Mouse (Mus musculus): ENCODE measurements around the gene Vwce. TPM values are rescaled to one million over a fixed set of nuclear protein-coding genes. Genes with fewer than 3 reads are reported as not detected.

Vwce gene
- polyA plus RNA-seq, 1 experiment = 11.3 TPM

DNA sequence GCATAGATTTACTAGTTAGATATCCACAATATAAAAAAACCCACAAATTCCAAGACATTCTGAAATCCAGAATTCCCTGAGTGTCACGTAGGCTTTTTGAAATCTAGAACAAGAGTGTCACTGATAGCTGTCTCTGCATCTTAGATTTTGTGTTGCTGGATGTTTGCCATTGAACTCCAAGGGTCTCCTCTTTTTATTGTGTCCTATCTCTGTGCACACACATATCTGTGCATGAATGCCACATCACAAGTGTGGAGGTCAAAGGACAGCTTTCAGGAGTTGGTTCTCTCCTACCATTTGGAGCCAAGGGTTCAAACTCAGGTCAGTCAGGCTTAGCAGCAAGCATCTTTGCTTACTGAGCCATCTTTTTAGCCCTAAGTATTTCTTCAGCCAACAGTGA, 73.9 kb downstream of the Vwce start:
- no peak for TF ChIP-seq POLR2A (IDR thresholded peaks at IDR 0.05; ENCODE audit: low read depth, low read length)
- TF ChIP-seq CTCF (IDR thresholded peaks at IDR 0.05; ENCODE audit: extremely low read depth, insufficient read length, insufficient replicate concordance, low read depth, low read length) = no peak
- Histone ChIP-seq H3K27ac (ENCODE audit: insufficient read depth, low read depth, low read length) (no peak overlapping the region), H3K27me3 (ENCODE audit: control insufficient read depth, insufficient read depth, low read length) (no peaks in the 10 kb centered on the region), H3K4me1 (ENCODE audit: control insufficient read depth, insufficient read depth, insufficient read length, low read length) (no peaks in the 10 kb centered on the region; the same call in 1 of the 2 replicates), H3K36me3 (ENCODE audit: control insufficient read depth, insufficient read depth, low read length) (peaks cover 39% of the 10 kb centered on the region), H3K4me3 (ENCODE audit: low read depth, low read length) (no peak overlapping the region)
- 95% methylated on average over 1 of the region's 1 CpGs for WGBS

DNA sequence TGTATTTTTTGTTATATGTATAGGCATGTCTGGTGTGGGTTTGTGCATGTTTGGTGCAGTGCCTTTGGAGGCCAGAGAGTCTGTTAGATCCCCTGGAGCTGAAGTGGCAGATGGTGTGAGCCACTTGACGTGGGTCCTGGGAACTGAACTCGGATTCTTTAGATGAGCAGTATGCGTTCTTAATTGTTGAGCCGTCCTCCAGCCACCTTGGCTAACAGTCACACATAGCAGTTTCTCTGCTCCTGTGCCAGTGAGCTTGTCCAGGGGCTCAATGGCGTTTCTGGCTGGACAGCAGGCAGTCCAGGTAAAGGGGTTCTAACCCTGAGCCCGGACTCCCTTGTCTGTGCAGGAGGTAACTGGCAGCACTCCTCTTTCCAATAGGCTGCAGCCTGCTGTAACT, 74.9 kb downstream of the Vwce start:
- H3K4me1 ChIP-seq (ENCODE audit: control insufficient read depth, insufficient read depth, insufficient read length, low read length) = no peaks in the 10 kb centered on the region; the same call in 1 of the 2 replicates
- no peaks in the 10 kb centered on the region for H3K27me3 ChIP-seq (ENCODE audit: control insufficient read depth, insufficient read depth, low read length)
- H3K36me3 ChIP-seq (ENCODE audit: control insufficient read depth, insufficient read depth, low read length) = peaks cover 50% of the 10 kb centered on the region
- TF ChIP-seq POLR2A (IDR thresholded peaks at IDR 0.05; ENCODE audit: low read depth, low read length) (no peak), CTCF (IDR thresholded peaks at IDR 0.05; ENCODE audit: extremely low read depth, insufficient read length, insufficient replicate concordance, low read depth, low read length) (no peak)
- 89% methylated on average over 6 of the region's 6 CpGs for WGBS
- no peak overlapping the region for H3K4me3 ChIP-seq (ENCODE audit: low read depth, low read length)
- no peak overlapping the region for H3K27ac ChIP-seq (ENCODE audit: insufficient read depth, low read depth, low read length)

DNA sequence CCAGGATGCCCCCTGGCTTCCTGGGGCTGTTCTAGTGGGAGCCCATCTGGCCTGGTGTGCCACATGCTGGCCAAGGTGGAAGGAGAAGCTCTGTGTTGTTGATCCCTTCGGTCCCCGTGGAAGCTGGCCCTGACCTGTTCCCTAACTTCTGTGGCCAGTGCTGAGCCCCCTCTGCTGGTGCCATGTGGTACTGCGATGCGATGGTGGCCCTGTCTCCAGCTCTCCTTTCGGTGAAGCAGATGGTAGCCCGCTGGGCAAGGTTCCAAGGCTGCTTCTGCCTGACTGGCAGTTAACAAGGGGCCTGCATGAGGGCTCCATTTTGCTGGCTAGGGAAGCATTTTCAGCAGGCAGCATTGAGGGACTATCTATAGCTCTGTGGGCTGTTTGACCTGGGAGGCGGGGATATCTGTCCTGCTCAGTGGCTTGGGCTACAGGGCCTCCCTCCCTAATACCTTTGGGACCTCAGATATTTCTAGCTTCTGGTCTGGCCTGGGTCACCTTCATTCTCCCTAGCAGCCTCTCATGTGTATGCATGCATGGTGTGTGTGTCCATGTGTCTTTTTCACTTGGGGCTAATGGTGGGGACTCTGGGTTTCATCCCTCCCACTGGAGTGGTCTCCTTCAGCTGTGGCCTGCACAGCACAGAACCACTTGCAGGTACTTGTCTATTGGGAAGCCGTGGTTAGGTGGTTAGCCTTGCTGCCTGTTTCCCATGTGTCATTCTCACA, 75.5 kb downstream of the Vwce start:
- H3K27me3 ChIP-seq (ENCODE audit: control insufficient read depth, insufficient read depth, low read length) = no peaks in the 10 kb centered on the region
- H3K36me3 ChIP-seq (ENCODE audit: control insufficient read depth, insufficient read depth, low read length) = peaks cover 53% of the 10 kb centered on the region
- TF ChIP-seq POLR2A (IDR thresholded peaks at IDR 0.05; ENCODE audit: low read depth, low read length) (peak; percentile 44; the same call in 1 of the 2 replicates), CTCF (IDR thresholded peaks at IDR 0.05; ENCODE audit: extremely low read depth, insufficient read length, insufficient replicate concordance, low read depth, low read length) (peak; percentile 96)
- H3K27ac ChIP-seq (ENCODE audit: insufficient read depth, low read depth, low read length) = no peak overlapping the region
- WGBS = 21% methylated on average over 8 of the region's 8 CpGs
- no peaks in the 10 kb centered on the region; the same call in 1 of the 2 replicates for H3K4me1 ChIP-seq (ENCODE audit: control insufficient read depth, insufficient read depth, insufficient read length, low read length)
- no peak overlapping the region for H3K4me3 ChIP-seq (ENCODE audit: low read depth, low read length)

DNA sequence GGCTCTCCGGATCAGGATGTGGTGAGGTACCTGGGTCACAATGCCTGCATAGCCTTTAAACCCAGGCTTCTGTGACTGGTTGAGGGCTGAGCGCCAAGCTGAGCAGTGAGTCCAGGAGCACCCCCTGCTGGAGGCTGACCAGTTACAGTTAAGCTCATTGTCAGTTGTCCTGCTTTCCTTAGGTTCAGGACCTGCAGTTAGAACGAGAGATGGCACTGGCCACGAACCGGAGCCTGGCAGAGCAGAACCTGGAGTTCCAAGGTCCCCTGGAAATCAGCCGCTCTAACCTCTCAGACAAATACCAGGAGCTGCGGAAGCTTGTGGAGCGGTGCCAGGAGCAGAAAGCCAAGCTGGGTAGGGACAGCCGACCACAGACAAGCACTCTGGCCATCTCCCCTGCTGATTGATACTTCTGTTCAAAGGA, 76.1 kb downstream of the Vwce start:
- WGBS = 75% methylated on average over 9 of the region's 9 CpGs
- H3K27me3 ChIP-seq (ENCODE audit: control insufficient read depth, insufficient read depth, low read length) = no peaks in the 10 kb centered on the region

DNA sequence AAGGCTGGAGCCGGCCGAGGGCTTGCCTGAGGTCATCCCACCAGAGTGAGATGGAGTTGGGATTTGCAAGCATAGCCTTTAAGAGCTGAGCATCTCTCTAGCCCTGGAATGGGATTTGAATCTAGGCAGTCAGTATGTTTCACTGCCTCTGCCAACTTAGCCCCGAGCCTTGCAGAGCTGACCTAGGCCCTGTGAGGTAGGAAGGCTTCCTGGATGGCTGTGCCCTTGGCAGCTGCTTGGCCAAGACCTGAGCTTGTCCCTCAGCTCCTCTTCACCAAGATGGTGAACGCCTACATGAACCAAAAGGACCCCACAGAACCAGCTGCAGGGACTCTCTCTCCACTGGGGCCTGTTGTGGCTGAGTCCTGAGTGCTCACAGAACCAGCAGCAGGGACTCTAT, 76.7 kb downstream of the Vwce start:
- H3K4me3 ChIP-seq (ENCODE audit: low read depth, low read length) = no peak overlapping the region
- 95% methylated on average over 4 of the region's 4 CpGs for WGBS
- no peak overlapping the region for H3K27ac ChIP-seq (ENCODE audit: insufficient read depth, low read depth, low read length)
- H3K27me3 ChIP-seq (ENCODE audit: control insufficient read depth, insufficient read depth, low read length) = no peaks in the 10 kb centered on the region
- peaks cover 53% of the 10 kb centered on the region for H3K36me3 ChIP-seq (ENCODE audit: control insufficient read depth, insufficient read depth, low read length)
- no peaks in the 10 kb centered on the region; the same call in 1 of the 2 replicates for H3K4me1 ChIP-seq (ENCODE audit: control insufficient read depth, insufficient read depth, insufficient read length, low read length)
- TF ChIP-seq POLR2A (IDR thresholded peaks at IDR 0.05; ENCODE audit: low read depth, low read length) = no peak
- TF ChIP-seq CTCF (IDR thresholded peaks at IDR 0.05; ENCODE audit: extremely low read depth, insufficient read length, insufficient replicate concordance, low read depth, low read length) = no peak

More for the DNA sequence above, 76.1 kb downstream of the Vwce start:
- Histone ChIP-seq H3K36me3 (ENCODE audit: control insufficient read depth, insufficient read depth, low read length) (peaks cover 53% of the 10 kb centered on the region), H3K4me3 (ENCODE audit: low read depth, low read length) (no peak overlapping the region), H3K27ac (ENCODE audit: insufficient read depth, low read depth, low read length) (no peak overlapping the region), H3K4me1 (ENCODE audit: control insufficient read depth, insufficient read depth, insufficient read length, low read length) (no peaks in the 10 kb centered on the region; the same call in 1 of the 2 replicates)
- TF ChIP-seq POLR2A (IDR thresholded peaks at IDR 0.05; ENCODE audit: low read depth, low read length) (no peak), CTCF (IDR thresholded peaks at IDR 0.05; ENCODE audit: extremely low read depth, insufficient read length, insufficient replicate concordance, low read depth, low read length) (peak; percentile 46; the same call in 1 of the 2 replicates)

DNA sequence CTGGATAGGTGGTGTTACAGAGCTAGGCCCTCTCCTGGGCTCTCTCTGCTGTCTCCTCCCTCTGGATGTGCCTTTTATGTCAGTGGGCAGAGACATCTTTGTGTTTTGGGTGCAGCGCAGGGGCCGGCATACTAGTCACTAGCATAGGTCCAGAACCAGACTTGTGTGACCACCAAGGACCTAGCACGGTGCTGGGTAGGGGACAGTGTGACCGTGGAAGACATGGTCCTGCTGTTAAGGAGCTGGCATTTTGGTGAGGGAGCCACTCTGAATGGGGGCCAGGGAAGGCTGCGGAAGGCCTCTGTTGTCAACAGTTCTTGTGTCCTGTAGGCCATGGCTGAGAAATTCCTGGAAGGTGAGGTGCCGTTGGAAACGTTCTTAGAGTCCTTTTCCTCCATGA, 78.2 kb downstream of the Vwce start:
- 93% methylated on average over 7 of the region's 7 CpGs for WGBS
- TF ChIP-seq POLR2A (IDR thresholded peaks at IDR 0.05; ENCODE audit: low read depth, low read length) (no peak), CTCF (IDR thresholded peaks at IDR 0.05; ENCODE audit: extremely low read depth, insufficient read length, insufficient replicate concordance, low read depth, low read length) (no peak)
- H3K36me3 ChIP-seq (ENCODE audit: control insufficient read depth, insufficient read depth, low read length) = peaks cover 44% of the 10 kb centered on the region

DNA sequence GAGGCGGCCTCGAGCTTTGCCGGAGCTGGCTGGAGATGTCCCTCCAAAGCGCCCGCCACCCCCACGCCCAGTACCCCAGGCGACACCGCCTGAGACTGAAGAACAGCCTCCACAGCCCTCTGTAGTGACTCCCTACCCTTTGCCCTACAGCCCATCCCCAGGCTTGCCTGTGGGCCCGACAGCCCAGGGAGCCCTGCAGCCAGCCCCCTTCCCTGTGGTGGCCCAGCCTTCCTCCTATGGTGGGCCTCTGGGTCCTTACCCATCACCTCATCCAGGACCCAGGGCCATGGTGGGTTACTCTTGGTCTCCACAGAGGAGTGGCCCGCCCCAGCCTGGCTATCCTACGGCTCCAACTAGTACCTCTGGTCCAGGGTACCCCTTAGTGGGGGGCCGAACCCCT, 78.6 kb downstream of the Vwce start:
- H3K36me3 ChIP-seq (ENCODE audit: control insufficient read depth, insufficient read depth, low read length) = peaks cover 41% of the 10 kb centered on the region
- WGBS = 94% methylated on average over 12 of the region's 12 CpGs
- TF ChIP-seq POLR2A (IDR thresholded peaks at IDR 0.05; ENCODE audit: low read depth, low read length) (no peak), CTCF (IDR thresholded peaks at IDR 0.05; ENCODE audit: extremely low read depth, insufficient read length, insufficient replicate concordance, low read depth, low read length) (no peak)

More for the DNA sequence above, 78.2 kb downstream of the Vwce start:
- Histone ChIP-seq H3K27me3 (ENCODE audit: control insufficient read depth, insufficient read depth, low read length) (no peaks in the 10 kb centered on the region), H3K4me1 (ENCODE audit: control insufficient read depth, insufficient read depth, insufficient read length, low read length) (no peaks in the 10 kb centered on the region; the same call in 1 of the 2 replicates), H3K4me3 (ENCODE audit: low read depth, low read length) (no peak overlapping the region), H3K27ac (ENCODE audit: insufficient read depth, low read depth, low read length) (no peak overlapping the region)

More for the DNA sequence above, 78.6 kb downstream of the Vwce start:
- H3K27ac ChIP-seq (ENCODE audit: insufficient read depth, low read depth, low read length) = no peak overlapping the region
- H3K27me3 ChIP-seq (ENCODE audit: control insufficient read depth, insufficient read depth, low read length) = no peaks in the 10 kb centered on the region
- no peaks in the 10 kb centered on the region; the same call in 1 of the 2 replicates for H3K4me1 ChIP-seq (ENCODE audit: control insufficient read depth, insufficient read depth, insufficient read length, low read length)
- H3K4me3 ChIP-seq (ENCODE audit: low read depth, low read length) = no peak overlapping the region
